Mouse (Mus musculus) heart, postnatal 0 days (tissue): Measurements from ENCODE around the gene Hdac4.

Experiments
- CTCF ChIP-seq: IDR thresholded peaks from 2 replicates; pipeline ENCODE4 v1.5.1; 2016; ENCODE audit warnings: antibody characterized with exemption, control low read depth, low read depth
- EP300 ChIP-seq: IDR thresholded peaks from 2 replicates; pipeline ENCODE4 v1.6.1; 2016; ENCODE audit warnings: antibody characterized with exemption, low read depth

GRCm38 (mm10) chr1:91947441-91947840 is 248.1 kb downstream of the Hdac4 start:
- TF ChIP-seq CTCF = no peak
- no peak for TF ChIP-seq EP300
